ENCODE assay signal across 7 mouse cellular contexts in genomic region chr4:156076911-156077382, GRCm38 (mm10). TPM values are rescaled to one million over a fixed set of nuclear protein-coding genes. Genes with fewer than 3 reads are reported as not detected.
DNase-seq lines count a peak whose midpoint lies in the region; ATAC-seq and TF ChIP-seq lines count a peak whose summit lies in the region.

No protein-coding gene starts in this region.

- H3K36me3 ChIP-seq in ES-E14 (ENCODE audit: control insufficient read depth, insufficient read depth, low read length, poor library complexity, severe bottlenecking) = no peaks in the 10 kb centered on the region
- H3K36me3 ChIP-seq in hindbrain, embryonic 15.5 days = no peaks in the 10 kb centered on the region
- H3K36me3 ChIP-seq in midbrain, embryonic 12.5 days = no peaks in the 10 kb centered on the region

- H3K4me1 ChIP-seq in ES-E14 (ENCODE audit: control insufficient read depth in 2 of 2, insufficient read depth in 2 of 2, low read length in 2 of 2, poor library complexity in 1 of 2) = peaks cover 5 to 6% of the 10 kb centered on the region in 2 experiments; a peak in 3 of 4 replicates
- peaks cover 12% of the 10 kb centered on the region for H3K4me1 ChIP-seq in hindbrain, embryonic 15.5 days (replicated peaks)
- H3K4me1 ChIP-seq in midbrain, embryonic 12.5 days = peaks cover 13% of the 10 kb centered on the region

- H3K27ac ChIP-seq in ES-E14 (ENCODE audit: insufficient read depth, low read depth, low read length, poor library complexity, severe bottlenecking) = no peak overlapping the region
- H3K27ac ChIP-seq in hindbrain, embryonic 15.5 days (replicated peaks) = no peak overlapping the region
- H3K27ac ChIP-seq in midbrain, embryonic 12.5 days (replicated peaks) = no peak overlapping the region
- H3K27ac ChIP-seq in layer of hippocampus, adult 2 months = no peak overlapping the region

- in situ Hi-C loops in ES-E14 (cut with MboI; ENCODE audit: low sequenced_read_pairs in 2 of 2, unreplicated experiment in 2 of 2) = no loop called here

- H3K4me2 ChIP-seq in hindbrain, embryonic 15.5 days = peak overlapping the region; percentile 73
- H3K4me2 ChIP-seq in midbrain, embryonic 12.5 days (replicated peaks) = peak overlapping the region; percentile 55

- 8% methylated on average over 8 of the region's 8 CpGs for WGBS in hindbrain, embryonic 15.5 days
- WGBS in midbrain, embryonic 12.5 days = 11% methylated on average over 7 of the region's 8 CpGs

- TF ChIP-seq CTCF in layer of hippocampus, adult 2 months (conservative IDR thresholded peaks at IDR 0.05) = no peak

- H3K9ac ChIP-seq in ES-E14 (ENCODE audit: insufficient read depth, low read depth, low read length, poor library complexity, severe bottlenecking) = no peak overlapping the region
- H3K9ac ChIP-seq in hindbrain, embryonic 15.5 days = no peak overlapping the region
- no peak overlapping the region for H3K9ac ChIP-seq in midbrain, embryonic 12.5 days (replicated peaks)

- H3K4me3 ChIP-seq in ES-E14 (ENCODE audit: insufficient read depth in 1 of 2, low read depth in 1 of 2, low read length in 2 of 2, poor library complexity in 1 of 2, severe bottlenecking in 1 of 2) = peak overlapping the region; percentile 56 to 74; a peak in 3 of 4 replicates
- H3K4me3 ChIP-seq in hindbrain, embryonic 15.5 days = peak overlapping the region; percentile 38
- H3K4me3 ChIP-seq in midbrain, embryonic 12.5 days = no peak overlapping the region
- no peak overlapping the region for H3K4me3 ChIP-seq in layer of hippocampus, adult 2 months

- ATAC-seq in hindbrain, embryonic 15.5 days (ENCODE audit: low FRiP score, low read depth) = no peak
- ATAC-seq in midbrain, embryonic 12.5 days (ENCODE audit: low FRiP score, low read depth) = no peak

- H3K27me3 ChIP-seq in hindbrain, embryonic 15.5 days = peaks cover 21% of the 10 kb centered on the region
- H3K27me3 ChIP-seq in midbrain, embryonic 12.5 days = peaks cover 32% of the 10 kb centered on the region

- DNase-seq in CD4-positive, CD25-positive, alpha-beta regulatory T cell, adult 2 months (ENCODE audit: low read depth, low spot score) = peak; percentile 66
- no peak for DNase-seq in ES-E14 (ENCODE audit: low read depth, low spot score)
- no peak for DNase-seq in c-Kit-positive CD71-positive TER-119-positive erythroid progenitor cells, embryonic 14.5 days (ENCODE audit: low spot score)
- DNase-seq in gastrocnemius, postnatal 10 days = no peak
- no peak for DNase-seq in layer of hippocampus, adult 2 months (ENCODE audit: low spot score in 2 of 2)

- no peaks in the 10 kb centered on the region for H3K9me3 ChIP-seq in ES-E14 (ENCODE audit: control insufficient read depth, insufficient read depth, low read depth, low read length)
- H3K9me3 ChIP-seq in hindbrain, embryonic 15.5 days = no peaks in the 10 kb centered on the region
- H3K9me3 ChIP-seq in midbrain, embryonic 12.5 days = no peaks in the 10 kb centered on the region

TF ChIP-seq in ES-E14, 5 proteins besides CTCF, POLR2A, EP300 and RAD21:
- TF ChIP-seq HCFC1 (IDR thresholded peaks at IDR 0.05; ENCODE audit: borderline replicate concordance, insufficient read depth, low read length) (no peak), CHD2 (IDR thresholded peaks at IDR 0.05; ENCODE audit: low read depth, low read length) (no peak), MAFK (IDR thresholded peaks at IDR 0.05; ENCODE audit: insufficient read depth, low read depth, low read length) (no peak), ZNF384 (IDR thresholded peaks at IDR 0.05; ENCODE audit: low read depth, low read length) (no peak), ZC3H11A (IDR thresholded peaks at IDR 0.05; ENCODE audit: borderline replicate concordance, low read depth, low read length) (no peak)

RNA-seq across cellular contexts. Expression of gene Ttll10, which starts 17.7 kb away (rescaled TPM):
- 0.22 and 0.37 TPM in 2 replicates for total RNA-seq in ES-E14 (2012; rRNA removed)
- polyA plus RNA-seq in hindbrain, embryonic 15.5 days (2015; fragmentation: Nextera tagmentation; extraction: Ambion mirVana) = not detected in 2 replicates
- polyA plus RNA-seq in midbrain, embryonic 12.5 days (2016; fragmentation: Nextera tagmentation; extraction: Ambion mirVana) = not detected in 2 replicates
- not detected for total RNA-seq in gastrocnemius, postnatal 10 days (2021)
- under 1 TPM in 1 of 2 experiments, not detected in 1; 0.26 TPM for total RNA-seq in layer of hippocampus, adult 2 months (2021)

RNA-seq across cellular contexts. Expression of gene 9430015G10Rik, which starts 32.8 kb away (rescaled TPM):
- 83.4 and 131 TPM in 2 replicates for total RNA-seq in ES-E14 (2012; rRNA removed)
- polyA plus RNA-seq in hindbrain, embryonic 15.5 days (2015; fragmentation: Nextera tagmentation; extraction: Ambion mirVana) = 30.0 and 32.6 TPM in 2 replicates
- 59.8 and 60.0 TPM in 2 replicates for polyA plus RNA-seq in midbrain, embryonic 12.5 days (2016; fragmentation: Nextera tagmentation; extraction: Ambion mirVana)
- total RNA-seq in gastrocnemius, postnatal 10 days (2021) = 1 to 10 TPM; 3.0 to 5.8 TPM
- 10 to 100 TPM; 27.3 to 34.9 TPM for total RNA-seq in layer of hippocampus, adult 2 months (2021)

RNA-seq across cellular contexts. Expression of gene Tnfrsf18, which starts 51.0 kb away (rescaled TPM):
- 0.62 and 1.1 TPM in 2 replicates for total RNA-seq in ES-E14 (2012; rRNA removed)
- 1.9 and 2.1 TPM in 2 replicates for polyA plus RNA-seq in hindbrain, embryonic 15.5 days (2015; fragmentation: Nextera tagmentation; extraction: Ambion mirVana)
- 2.2 and 2.4 TPM in 2 replicates for polyA plus RNA-seq in midbrain, embryonic 12.5 days (2016; fragmentation: Nextera tagmentation; extraction: Ambion mirVana)
- under 1 TPM in 1 of 2 experiments, not detected in 1; 0.36 TPM for total RNA-seq in gastrocnemius, postnatal 10 days (2021)
- total RNA-seq in layer of hippocampus, adult 2 months (2021) = not detected

RNA-seq across cellular contexts. Expression of gene Rnf223, which starts 53.4 kb away (rescaled TPM):
- 1.7 and 2.2 TPM in 2 replicates for total RNA-seq in ES-E14 (2012; rRNA removed)
- polyA plus RNA-seq in hindbrain, embryonic 15.5 days (2015; fragmentation: Nextera tagmentation; extraction: Ambion mirVana) = 0.43 and 0.53 TPM in 2 replicates
- 1.1 and 1.2 TPM in 2 replicates for polyA plus RNA-seq in midbrain, embryonic 12.5 days (2016; fragmentation: Nextera tagmentation; extraction: Ambion mirVana)
- total RNA-seq in gastrocnemius, postnatal 10 days (2021) = under 1 TPM; 0.14 to 0.16 TPM
- 1 to 10 TPM in 1 of 2 experiments, under 1 TPM in 1; 0.79 to 1.1 TPM for total RNA-seq in layer of hippocampus, adult 2 months (2021)

Comparison
In these comparisons a context has a peak if more than half of its experiments do, and no peak if none do; other contexts are left out.
1. H3K4me3 ChIP-seq: peak in ES-E14 (2 of 2) and hindbrain, embryonic 15.5 days (single experiment); none in midbrain, embryonic 12.5 days (single experiment) and layer of hippocampus, adult 2 months (single experiment).
2. RNA of gene 9430015G10Rik, which starts 32.8 kb away (total RNA-seq): 83.4 to 131 TPM in ES-E14 and 27.3 to 34.9 TPM in layer of hippocampus, adult 2 months; 3.0 to 5.8 TPM in gastrocnemius, postnatal 10 days; every median in the first group is over 4 times any median in the second.